Mouse (Mus musculus) Patski (cell line): ENCODE results near the gene Rpl3l. TPM values are rescaled to one million over a fixed set of nuclear protein-coding genes. Genes with fewer than 3 reads are reported as not detected.

Source experiments
- ATAC-seq: fragments of 100-300 bp; one replicate; pipeline ENCODE4 v1.8.0; 2021
- CTCF ChIA-PET: fragments of 350-600 bp; sonication (Branson Sonifier 250); formaldehyde crosslinking; loops from one replicate; lab custom pipeline; 2022; ENCODE audit warnings: inconsistent platforms; lab: Charles Lee
- POLR2A ChIA-PET: fragments of 350-600 bp; sonication (Branson Sonifier 250); formaldehyde crosslinking; loops from one replicate; lab custom pipeline; 2022; ENCODE audit warnings: antibody characterized with exemption, inconsistent platforms; lab: Charles Lee
- DNase-seq: peaks from one replicate; pipeline ENCODE4 v3.0.0-alpha.2; 2011; ENCODE audit warnings: low read depth, low spot score
- H3K27me3 ChIP-seq: fragments of 371-371 bp; one replicate; pipeline ENCODE4 v1.5.1; 2021
- CTCF ChIP-seq: fragments of 100-300 bp; IDR thresholded peaks from one replicate; pipeline ENCODE4 v1.5.1; 2021
- in situ Hi-C: fragments of 300-500 bp; cut with MboI; formaldehyde crosslinking; loops from 3 replicates; pipeline ENCODE4 v1.11.1; 2018; ENCODE audit warnings: low pct_unique_long_range_greater_than_20kb, mixed read lengths
- polyA plus RNA-seq: library from polyadenylated mRNA; unstranded; gene quantifications from one replicate; pipeline ENCODE4 v1.2.3, GENCODE M21; 2021

The Rpl3l gene
- polyA plus RNA-seq, 1 experiment from 2014 or later, result 0.15 TPM

DNA sequence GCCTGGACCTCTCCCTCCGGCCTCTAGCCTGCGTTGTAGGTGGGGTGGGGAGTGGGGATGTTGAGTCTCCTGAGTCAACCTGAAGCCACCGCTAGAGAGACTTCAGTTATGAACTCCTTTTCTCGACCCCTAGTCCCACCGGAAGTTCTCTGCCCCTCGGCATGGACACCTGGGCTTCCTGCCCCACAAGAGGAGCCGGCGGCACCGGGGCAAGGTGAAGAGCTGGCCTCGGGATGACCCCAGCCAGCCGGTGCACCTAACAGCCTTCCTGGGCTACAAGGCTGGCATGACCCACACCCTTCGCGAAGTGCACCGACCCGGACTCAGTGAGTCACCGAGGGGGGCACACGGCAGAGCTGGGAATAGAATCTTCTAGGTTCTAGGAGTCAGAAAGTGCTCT, 564 bp downstream of the Rpl3l start:
- TF ChIP-seq CTCF, result no peak
- ChIA-PET CTCF (interaction anchor here (1.4 kb wide), 1 partner anchor 8 kb away, joined by 4 read pairs; the partner anchor contains the start of gene Msrb1), POLR2A (interaction anchor here (1.1 kb wide), 1 partner anchor 13 kb away, joined by 3 read pairs; no protein-coding TSS in a partner anchor)
- in situ Hi-C loops, result no loop called here
- DNase-seq, result no peak
- H3K27me3 ChIP-seq, result no peaks in the 10 kb centered on the region
- ATAC-seq, result no peak

DNA sequence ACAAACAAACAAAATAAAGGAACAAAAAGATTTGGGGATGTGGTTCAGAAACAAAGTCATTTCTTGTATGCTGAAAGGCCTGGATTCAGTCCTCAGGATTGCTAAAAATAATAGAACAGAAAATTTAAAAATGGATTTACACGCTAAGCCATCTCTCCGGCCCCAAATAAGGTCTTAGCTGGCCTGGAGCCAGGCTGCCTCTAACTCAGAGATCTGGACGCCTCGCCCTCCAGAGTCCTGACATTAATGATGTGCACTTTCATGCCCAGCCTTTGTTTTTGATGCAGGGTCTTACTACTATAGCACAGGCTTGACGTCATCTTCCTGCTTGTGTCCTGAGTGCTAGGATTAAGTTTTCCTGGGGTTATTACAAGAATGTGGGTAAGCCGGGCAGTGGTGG, 1.4 kb downstream of the Rpl3l start:
- POLR2A ChIA-PET, result no interaction called here
- in situ Hi-C loops, result no loop called here
- TF ChIP-seq CTCF, result no peak
- H3K27me3 ChIP-seq, result no peaks in the 10 kb centered on the region
- CTCF ChIA-PET, result no interaction called here
- DNase-seq, result no peak
- no peak for ATAC-seq

DNA sequence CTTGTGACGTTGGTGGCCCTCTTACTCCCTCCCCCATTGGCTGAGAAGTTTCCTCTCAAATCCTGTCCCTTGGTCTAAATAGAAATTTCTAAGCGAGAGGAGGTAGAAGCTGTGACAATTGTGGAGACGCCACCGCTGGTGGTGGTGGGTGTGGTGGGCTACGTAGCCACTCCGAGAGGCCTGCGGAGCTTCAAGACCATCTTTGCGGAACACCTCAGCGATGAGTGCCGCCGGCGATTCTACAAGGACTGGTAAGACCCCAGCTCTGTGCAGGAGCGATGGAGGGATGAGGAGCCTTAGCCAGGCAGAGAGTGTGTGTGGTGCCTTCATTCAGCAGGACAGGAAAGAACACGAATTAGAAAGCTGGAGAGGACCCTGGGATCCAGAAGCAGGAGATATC, 3.2 kb downstream of the Rpl3l start:
- DNase-seq (no peak), ATAC-seq (no peak)
- ChIA-PET POLR2A (no interaction called here), CTCF (interaction anchor here (1.5 kb wide), 1 partner anchor 87 kb away, joined by 3 read pairs; no protein-coding TSS in a partner anchor)
- no peaks in the 10 kb centered on the region for H3K27me3 ChIP-seq
- in situ Hi-C loops, result no loop called here
- no peak for TF ChIP-seq CTCF

DNA sequence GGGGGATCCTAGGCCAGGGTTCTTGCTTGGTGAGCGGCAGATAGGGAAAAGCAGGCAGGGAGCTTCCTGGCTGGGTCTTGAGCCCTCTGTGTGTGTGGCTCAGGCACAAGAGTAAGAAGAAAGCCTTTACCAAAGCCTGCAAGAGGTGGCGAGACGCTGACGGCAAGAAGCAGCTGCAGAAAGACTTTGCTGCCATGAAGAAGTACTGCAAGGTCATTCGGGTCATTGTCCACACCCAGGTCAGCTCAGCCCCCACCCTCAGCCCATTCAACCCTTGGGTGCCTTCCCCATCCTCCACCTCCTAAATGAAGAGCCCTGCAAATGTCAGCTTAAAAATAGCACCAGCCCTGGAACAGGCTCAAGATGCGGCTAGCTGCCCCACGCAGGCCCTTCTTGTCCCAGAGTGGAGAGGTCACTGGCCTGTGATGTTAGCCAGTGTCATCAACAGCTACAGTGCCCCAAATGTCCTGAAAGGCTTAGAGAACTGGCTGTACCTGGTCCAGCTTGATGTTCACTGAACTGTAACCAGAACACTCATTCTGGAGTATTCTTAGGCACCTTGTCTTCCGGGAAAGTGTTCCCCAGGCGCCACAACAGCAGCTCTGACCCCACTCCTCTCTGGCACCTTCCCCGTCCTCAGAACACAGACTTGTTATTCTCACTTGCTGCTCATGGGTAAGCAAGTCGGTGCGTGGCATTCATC, 4.8 kb downstream of the Rpl3l start:
- no peak for ATAC-seq

DNA sequence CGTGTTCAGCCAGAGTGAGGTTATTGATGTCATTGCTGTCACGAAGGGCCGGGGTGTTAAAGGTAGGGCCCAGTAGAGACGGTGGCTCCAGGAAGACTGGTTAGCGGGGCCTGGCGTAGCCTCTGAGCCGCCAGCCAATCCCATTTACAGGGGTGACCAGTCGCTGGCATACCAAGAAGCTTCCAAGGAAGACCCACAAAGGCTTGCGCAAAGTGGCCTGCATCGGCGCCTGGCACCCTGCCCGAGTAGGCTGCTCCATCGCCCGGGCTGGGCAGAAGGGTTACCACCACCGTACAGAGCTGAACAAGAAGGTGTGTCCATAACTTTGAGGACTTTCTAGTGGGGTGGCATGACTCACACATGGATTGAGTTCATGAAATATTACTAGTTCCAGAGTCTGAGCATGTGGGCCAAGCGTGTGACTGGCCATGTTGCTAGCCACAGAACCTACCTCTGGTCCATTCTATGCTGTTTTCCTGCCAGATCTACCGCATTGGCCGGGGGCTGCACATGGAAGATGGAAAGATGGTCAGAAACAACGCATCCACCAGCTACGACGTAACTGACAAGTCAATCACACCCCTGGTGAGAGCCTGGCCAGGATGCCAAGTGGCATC, 5.9 kb downstream of the Rpl3l start:
- ChIA-PET POLR2A (interaction anchor here (0.6 kb wide), 1 partner anchor 9 kb away, joined by 3 read pairs; the partner anchor contains the start of gene Ndufb10), CTCF (interaction anchor here (4.9 kb wide), 1 partner anchor 9 kb away, joined by 22 read pairs; the partner anchor contains the start of gene Ndufb10)
- no peaks in the 10 kb centered on the region for H3K27me3 ChIP-seq
- DNase-seq, result no peak
- ATAC-seq, result no peak
- in situ Hi-C loops, result no loop called here
- TF ChIP-seq CTCF, result no peak

More for the DNA sequence above, 4.8 kb downstream of the Rpl3l start:
- in situ Hi-C loops, result no loop called here
- POLR2A ChIA-PET, result no interaction called here
- TF ChIP-seq CTCF, result no peak
- CTCF ChIA-PET, result interaction anchor here (1.5 to 4.9 kb wide), 2 partner anchors 8 to 86 kb away, joined by 3 to 22 read pairs; partner anchors contain the start of gene Ndufb10
- no peaks in the 10 kb centered on the region for H3K27me3 ChIP-seq
- DNase-seq, result no peak

DNA sequence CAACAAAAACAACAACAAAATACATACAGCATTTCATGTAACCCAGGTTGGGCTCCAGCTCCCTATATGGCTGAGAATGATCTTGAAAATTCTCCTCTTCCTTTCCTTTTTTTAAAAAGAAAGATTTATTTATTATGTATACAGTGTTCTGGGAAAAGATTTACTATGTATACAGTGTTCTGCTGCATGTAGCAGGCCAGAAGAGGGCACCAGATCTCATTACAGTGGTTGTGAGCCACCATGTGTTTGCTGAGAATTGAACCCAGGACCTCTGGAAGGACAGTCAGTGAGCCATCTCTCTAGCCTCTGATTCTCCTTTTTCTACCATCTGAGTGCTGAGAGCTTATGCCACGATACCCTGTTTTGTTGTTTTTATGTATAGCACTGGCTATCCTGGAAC, 6.9 kb downstream of the Rpl3l start:
- ChIA-PET CTCF (interaction anchor here (4.9 kb wide), 1 partner anchor 10 kb away, joined by 22 read pairs; the partner anchor contains the start of gene Ndufb10), POLR2A (interaction anchor here (0.6 kb wide), 1 partner anchor 40 kb away, joined by 3 read pairs; no protein-coding TSS in a partner anchor)
- ATAC-seq (no peak), DNase-seq (no peak)
- no peak for TF ChIP-seq CTCF
- in situ Hi-C loops, result no loop called here
- H3K27me3 ChIP-seq, result no peaks in the 10 kb centered on the region

DNA sequence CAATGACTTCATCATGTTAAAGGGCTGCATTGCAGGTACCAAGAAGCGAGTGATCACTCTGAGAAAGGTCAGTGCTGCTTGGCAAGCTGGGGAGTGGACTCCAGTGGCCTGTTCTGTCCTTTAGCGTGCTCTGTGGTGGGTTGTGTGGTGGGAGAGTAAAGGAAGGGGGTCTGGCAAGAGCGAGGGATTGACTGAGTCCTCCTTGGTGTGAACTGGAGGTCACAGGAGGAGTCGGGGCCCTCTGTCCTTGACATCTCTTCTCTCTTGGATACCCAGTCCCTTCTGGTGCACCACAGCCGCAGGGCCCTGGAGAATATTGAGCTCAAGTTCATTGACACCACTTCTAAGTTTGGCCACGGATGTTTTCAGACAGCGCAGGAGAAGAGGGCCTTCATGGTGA, 7.8 kb downstream of the Rpl3l start:
- DNase-seq (no peak), ATAC-seq (no peak)
- TF ChIP-seq CTCF, result no peak
- POLR2A ChIA-PET, result interaction anchor here (1.2 kb wide), 1 partner anchor 14 kb away, joined by 3 read pairs; no protein-coding TSS in a partner anchor
- in situ Hi-C loops, result no loop called here
- no peaks in the 10 kb centered on the region for H3K27me3 ChIP-seq
- CTCF ChIA-PET, result interaction anchor here (1.1 to 4.9 kb wide), 2 partner anchors 11 to 81 kb away, joined by 3 to 22 read pairs; partner anchors contain the start of gene Ndufb10

DNA sequence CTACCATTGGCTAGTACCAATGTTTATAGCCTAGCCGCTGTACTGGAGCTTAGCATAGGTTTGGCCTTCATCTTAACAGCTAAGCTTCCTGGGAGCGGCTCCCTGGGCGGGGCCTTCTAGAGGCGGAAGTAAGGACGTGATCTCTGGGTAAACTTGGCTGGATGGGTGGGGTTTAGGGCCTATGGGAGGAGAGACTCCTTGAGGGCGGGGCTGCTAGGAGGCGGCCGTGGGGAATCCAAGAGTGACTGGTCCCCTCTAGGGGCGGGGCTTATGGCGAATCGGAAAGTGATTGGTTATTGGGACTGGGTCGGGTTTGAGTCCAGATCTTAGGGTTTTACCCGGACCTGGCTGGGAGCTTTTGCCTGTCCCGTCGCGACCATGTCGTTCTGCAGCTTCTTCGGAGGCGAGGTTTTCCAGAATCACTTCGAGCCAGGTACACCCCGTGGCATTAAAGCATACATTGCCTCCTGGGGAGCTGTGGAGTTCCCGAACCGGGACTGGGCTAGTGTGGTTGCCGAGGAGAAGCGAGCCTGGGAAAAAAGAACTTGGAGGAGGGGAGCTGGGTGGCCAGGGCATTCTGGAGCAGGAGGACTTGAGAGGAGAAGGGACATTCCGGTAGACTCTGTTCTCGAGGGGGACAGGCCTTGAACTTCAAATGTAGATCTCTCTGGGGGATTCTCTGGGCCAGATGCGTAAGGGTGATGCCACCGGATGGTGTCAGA, 8.9 kb downstream of the Rpl3l start, which contains the start of gene Msrb1:
Gene Msrb1, plus strand, starts transcription at position 313 of the 722 bp plus-strand sequence.
- CTCF ChIA-PET, result interaction anchor here (1.0 to 4.9 kb wide), 6 partner anchors 9 to 81 kb away, joined by 3 to 22 read pairs (median 4); partner anchors contain the start of genes Ndufb10 and Rpl3l
- POLR2A ChIA-PET, result interaction anchor here (0.9 to 1.2 kb wide), 2 partner anchors 12 to 15 kb away, joined by 3 read pairs; partner anchors contain the start of gene Ndufb10
- ATAC-seq (peak; percentile 81), DNase-seq (peak; percentile 68)
- in situ Hi-C loops, result no loop called here
- no peak for TF ChIP-seq CTCF
- no peaks in the 10 kb centered on the region for H3K27me3 ChIP-seq

DNA sequence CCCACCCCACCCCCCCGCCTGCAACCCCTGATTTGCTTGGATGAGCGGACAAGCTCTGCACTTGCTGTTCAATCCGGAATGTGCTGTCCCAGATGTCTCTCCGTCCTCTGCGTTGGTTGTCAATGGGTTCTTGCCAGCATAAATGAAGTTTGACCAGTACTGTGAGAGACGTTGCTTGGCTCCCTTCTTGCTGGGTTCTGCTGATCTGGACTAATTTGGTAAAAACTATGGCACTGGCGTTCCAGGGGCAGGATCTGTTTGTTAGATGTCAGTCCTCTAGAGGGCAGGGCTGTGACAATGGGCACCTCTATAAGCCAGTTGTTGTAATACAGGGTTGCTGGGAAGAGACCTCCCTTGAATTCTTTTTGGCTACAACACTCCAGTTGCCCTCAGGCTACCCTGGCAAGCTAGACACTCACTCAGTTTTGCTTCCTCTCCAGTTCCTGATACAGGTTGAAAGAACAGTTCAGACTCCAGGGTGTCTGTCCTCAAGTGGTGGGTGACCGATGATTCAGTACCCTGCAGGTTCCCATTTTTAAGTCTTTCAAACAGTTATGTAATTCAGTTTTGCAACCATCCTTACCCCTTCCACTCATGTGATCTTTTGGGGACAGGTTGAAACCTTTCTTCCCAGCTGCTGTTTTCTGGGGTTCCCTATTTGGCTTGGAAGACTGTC, 9.7 kb downstream of the Rpl3l start:
- no peaks in the 10 kb centered on the region for H3K27me3 ChIP-seq
- in situ Hi-C loops, result no loop called here
- TF ChIP-seq CTCF, result no peak
- ATAC-seq (peak; percentile 33), DNase-seq (no peak)
- ChIA-PET CTCF (interaction anchor here (1.0 to 4.9 kb wide), 5 partner anchors 9 to 81 kb away, joined by 3 to 22 read pairs (median 4); partner anchors contain the start of genes Ndufb10 and Rpl3l), POLR2A (interaction anchor here (0.9 kb wide), 1 partner anchor 13 kb away, joined by 3 read pairs; the partner anchor contains the start of gene Ndufb10)
